Mouse (Mus musculus): Measurements from ENCODE around the gene Olfr115. TPM values are rescaled to one million over a fixed set of nuclear protein-coding genes. Genes with fewer than 3 reads are reported as not detected.

Gene Olfr115
- not detected for polyA plus RNA-seq (2014; fragmentation: Illumina TruSeq; extraction: RNeasy Lipid Tissue Mini Kit (QIAGEN cat#74804); ENCODE audit: low read depth, low replicate concordance)

DNA sequence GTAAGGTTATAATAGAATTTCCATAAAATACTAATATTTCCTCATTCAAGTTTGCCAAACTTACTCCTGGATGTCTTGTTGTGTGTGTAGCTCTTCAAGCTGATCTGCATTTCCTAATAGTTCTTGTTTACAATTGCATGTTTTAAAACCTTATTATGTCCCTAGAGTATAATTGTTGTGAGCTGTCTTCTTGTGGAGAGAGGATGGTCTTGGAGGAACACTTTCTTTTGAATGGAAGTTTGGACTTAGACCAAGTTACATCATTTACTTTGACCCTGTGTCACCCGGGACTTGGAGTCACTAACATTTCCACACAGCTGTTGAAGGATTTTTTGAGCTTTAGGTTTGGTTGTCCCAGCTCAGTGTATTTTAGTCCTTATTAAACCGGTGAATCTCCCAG, at the start of gene Olfr115, which contains the start of gene Olfr116:
Gene Olfr115 (minus strand): TSS at position 101 of the 400 bp plus-strand sequence.
Gene Olfr116 (minus strand): TSS at position 191 of the 400 bp plus-strand sequence.

DNA sequence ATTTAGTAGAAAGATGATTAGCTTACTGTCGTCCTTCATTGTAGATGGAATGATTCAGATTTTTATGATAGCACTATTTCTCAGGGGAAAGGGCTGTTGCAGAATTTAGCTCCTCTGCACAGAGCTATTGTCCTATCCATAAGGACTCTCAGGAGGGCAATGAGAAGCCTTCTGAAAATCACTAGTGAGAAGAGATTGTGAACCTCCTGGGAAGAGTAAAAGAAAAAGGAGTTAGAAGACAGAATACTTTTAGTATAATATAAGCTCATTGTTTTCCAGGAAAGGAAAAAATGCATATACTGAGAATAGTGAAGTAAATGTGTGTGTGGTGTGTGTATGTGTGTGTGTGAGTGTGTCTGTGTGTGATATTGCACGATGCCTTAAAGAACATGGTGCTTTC, 39.8 kb upstream of the Olfr115 start, which contains the start of gene Olfr118:
Gene Olfr118 (plus strand): TSS at position 301 of the 400 bp plus-strand sequence.

DNA sequence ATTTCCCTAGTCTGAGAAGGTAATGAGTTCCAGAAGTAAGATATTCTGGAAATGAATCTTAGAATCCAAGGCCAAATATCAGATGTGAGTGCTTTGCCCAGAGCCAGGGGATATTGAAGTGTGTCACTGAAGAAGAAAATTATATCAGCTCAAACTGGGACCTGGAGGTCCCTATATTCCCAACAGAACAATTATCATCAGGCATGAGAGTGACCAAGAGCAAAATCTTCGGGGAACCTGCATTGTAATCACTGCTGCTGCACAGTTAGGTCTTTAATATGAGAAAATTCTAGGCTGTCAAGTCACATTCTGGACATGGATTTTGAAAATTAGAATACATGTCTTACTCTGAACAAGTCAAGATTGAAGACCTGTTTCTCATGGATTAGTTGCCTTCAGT, 36.8 kb upstream of the Olfr115 start, which contains the start of gene Olfr117:
Gene Olfr117 (minus strand): TSS at position 101 of the 400 bp plus-strand sequence.

DNA sequence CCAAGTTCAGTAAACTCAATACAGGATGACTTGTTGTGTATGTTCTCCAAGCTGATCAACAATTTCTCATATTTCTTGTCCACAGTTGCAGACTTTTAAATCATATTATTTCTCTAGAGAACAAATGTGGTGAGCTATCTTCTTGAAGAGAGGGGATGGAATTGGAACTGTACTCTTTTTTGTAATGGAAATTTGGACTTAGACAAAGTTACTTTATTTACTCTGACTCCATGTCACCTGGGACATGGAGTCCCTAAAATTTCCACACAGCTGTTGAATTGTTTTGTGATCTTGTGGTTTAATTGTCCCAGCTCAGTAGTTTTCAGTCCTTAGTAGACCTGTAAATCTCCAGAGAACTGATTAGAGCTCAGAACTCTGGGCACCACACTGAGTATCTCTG, 34.3 kb downstream of the Olfr115 start, which contains the start of gene Olfr114:
Gene Olfr114 (minus strand): TSS at position 101 of the 400 bp plus-strand sequence.

DNA sequence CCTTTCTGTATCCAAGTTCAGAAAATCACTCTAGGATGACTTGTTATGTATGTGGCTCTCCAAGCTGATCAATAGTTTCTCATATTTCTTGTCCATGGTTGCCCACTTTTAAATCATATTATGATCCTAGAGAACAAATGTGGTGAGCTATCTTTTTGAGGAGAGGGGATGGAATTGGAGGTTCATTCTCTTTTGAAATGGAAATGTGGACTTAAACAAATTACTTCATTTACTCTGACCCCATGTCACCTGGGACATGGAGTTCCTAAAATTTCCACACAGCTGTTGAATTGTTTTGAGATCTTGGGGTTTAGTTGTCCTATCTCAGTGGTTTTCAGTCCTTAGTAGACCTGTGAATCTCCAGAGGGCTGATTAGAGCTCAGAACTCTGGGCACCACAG, 49.3 kb downstream of the Olfr115 start, which contains the start of gene Olfr113:
Gene Olfr113 (minus strand): TSS at position 101 of the 400 bp plus-strand sequence.

DNA sequence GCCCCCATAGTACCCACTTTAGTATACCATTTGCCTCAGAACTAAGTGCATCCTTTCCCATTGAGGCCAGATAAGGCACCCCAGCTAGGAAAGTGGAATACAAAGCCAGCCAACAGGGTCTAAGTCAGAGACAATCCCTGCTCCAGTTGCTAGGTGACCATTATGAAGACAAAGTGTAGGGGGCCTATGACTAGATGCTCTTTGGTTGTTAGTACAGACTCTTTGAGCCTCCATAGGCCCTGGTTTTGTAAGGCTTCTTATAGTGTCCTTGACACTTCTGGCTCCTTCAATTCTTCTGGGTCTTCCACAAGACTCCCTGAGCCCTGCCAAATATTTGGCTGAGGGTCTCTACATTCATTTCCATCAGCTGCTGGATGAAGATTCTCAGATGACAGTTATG, 57.6 kb downstream of the Olfr115 start, which contains the start of gene Olfr112:
Gene Olfr112 (minus strand): TSS at position 101 of the 400 bp plus-strand sequence.

Other genes with a start within 250 kb of the Olfr115 start
- not detected for gene Olfr105-ps, start 248.1 kb downstream of the Olfr115 start, polyA plus RNA-seq (2014; fragmentation: Illumina TruSeq; extraction: RNeasy Lipid Tissue Mini Kit (QIAGEN cat#74804); ENCODE audit: low read depth, low replicate concordance)
- not detected for gene Olfr106-ps, start 236.7 kb downstream of the Olfr115 start, polyA plus RNA-seq (2014; fragmentation: Illumina TruSeq; extraction: RNeasy Lipid Tissue Mini Kit (QIAGEN cat#74804); ENCODE audit: low read depth, low replicate concordance)
- gene Olfr107, start 227.9 kb downstream of the Olfr115 start, polyA plus RNA-seq (2014; fragmentation: Illumina TruSeq; extraction: RNeasy Lipid Tissue Mini Kit (QIAGEN cat#74804); ENCODE audit: low read depth, low replicate concordance): not detected
- gene Olfr108, start 181.6 kb downstream of the Olfr115 start, polyA plus RNA-seq (2014; fragmentation: Illumina TruSeq; extraction: RNeasy Lipid Tissue Mini Kit (QIAGEN cat#74804); ENCODE audit: low read depth, low replicate concordance): not detected
- gene Olfr109, start 168.2 kb downstream of the Olfr115 start, polyA plus RNA-seq (2014; fragmentation: Illumina TruSeq; extraction: RNeasy Lipid Tissue Mini Kit (QIAGEN cat#74804); ENCODE audit: low read depth, low replicate concordance): not detected
- gene H2-M2, start 143.6 kb downstream of the Olfr115 start, polyA plus RNA-seq (2014; fragmentation: Illumina TruSeq; extraction: RNeasy Lipid Tissue Mini Kit (QIAGEN cat#74804); ENCODE audit: low read depth, low replicate concordance): not detected
- gene Olfr110, start 134.6 kb downstream of the Olfr115 start, polyA plus RNA-seq (2014; fragmentation: Illumina TruSeq; extraction: RNeasy Lipid Tissue Mini Kit (QIAGEN cat#74804); ENCODE audit: low read depth, low replicate concordance): not detected
- gene Olfr111, start 119.1 kb downstream of the Olfr115 start, polyA plus RNA-seq (2014; fragmentation: Illumina TruSeq; extraction: RNeasy Lipid Tissue Mini Kit (QIAGEN cat#74804); ENCODE audit: low read depth, low replicate concordance): not detected
- 40.7 TPM for gene Olfr112, start 57.7 kb downstream of the Olfr115 start, polyA plus RNA-seq (2014; fragmentation: Illumina TruSeq; extraction: RNeasy Lipid Tissue Mini Kit (QIAGEN cat#74804); ENCODE audit: low read depth, low replicate concordance)
- not detected for gene Olfr113, start 49.4 kb downstream of the Olfr115 start, polyA plus RNA-seq (2014; fragmentation: Illumina TruSeq; extraction: RNeasy Lipid Tissue Mini Kit (QIAGEN cat#74804); ENCODE audit: low read depth, low replicate concordance)
- gene Olfr114, start 34.4 kb downstream of the Olfr115 start, polyA plus RNA-seq (2014; fragmentation: Illumina TruSeq; extraction: RNeasy Lipid Tissue Mini Kit (QIAGEN cat#74804); ENCODE audit: low read depth, low replicate concordance): not detected
- gene Olfr116, start 90 bp upstream of the Olfr115 start, polyA plus RNA-seq (2014; fragmentation: Illumina TruSeq; extraction: RNeasy Lipid Tissue Mini Kit (QIAGEN cat#74804); ENCODE audit: low read depth, low replicate concordance): not detected
- not detected for gene Olfr117, start 36.7 kb upstream of the Olfr115 start, polyA plus RNA-seq (2014; fragmentation: Illumina TruSeq; extraction: RNeasy Lipid Tissue Mini Kit (QIAGEN cat#74804); ENCODE audit: low read depth, low replicate concordance)
- not detected for gene Olfr118, start 39.9 kb upstream of the Olfr115 start, polyA plus RNA-seq (2014; fragmentation: Illumina TruSeq; extraction: RNeasy Lipid Tissue Mini Kit (QIAGEN cat#74804); ENCODE audit: low read depth, low replicate concordance)
- gene Olfr119, start 69.5 kb upstream of the Olfr115 start, polyA plus RNA-seq (2014; fragmentation: Illumina TruSeq; extraction: RNeasy Lipid Tissue Mini Kit (QIAGEN cat#74804); ENCODE audit: low read depth, low replicate concordance): not detected
- not detected for gene Olfr120, start 94.7 kb upstream of the Olfr115 start, polyA plus RNA-seq (2014; fragmentation: Illumina TruSeq; extraction: RNeasy Lipid Tissue Mini Kit (QIAGEN cat#74804); ENCODE audit: low read depth, low replicate concordance)
- gene Olfr121, start 121.7 kb upstream of the Olfr115 start, polyA plus RNA-seq (2014; fragmentation: Illumina TruSeq; extraction: RNeasy Lipid Tissue Mini Kit (QIAGEN cat#74804); ENCODE audit: low read depth, low replicate concordance): not detected
- gene Olfr122, start 141.5 kb upstream of the Olfr115 start, polyA plus RNA-seq (2014; fragmentation: Illumina TruSeq; extraction: RNeasy Lipid Tissue Mini Kit (QIAGEN cat#74804); ENCODE audit: low read depth, low replicate concordance): not detected
- gene Olfr123, start 166.4 kb upstream of the Olfr115 start, polyA plus RNA-seq (2014; fragmentation: Illumina TruSeq; extraction: RNeasy Lipid Tissue Mini Kit (QIAGEN cat#74804); ENCODE audit: low read depth, low replicate concordance): not detected
- not detected for gene Olfr124, start 172.8 kb upstream of the Olfr115 start, polyA plus RNA-seq (2014; fragmentation: Illumina TruSeq; extraction: RNeasy Lipid Tissue Mini Kit (QIAGEN cat#74804); ENCODE audit: low read depth, low replicate concordance)
- gene Olfr125, start 205.8 kb upstream of the Olfr115 start, polyA plus RNA-seq (2014; fragmentation: Illumina TruSeq; extraction: RNeasy Lipid Tissue Mini Kit (QIAGEN cat#74804); ENCODE audit: low read depth, low replicate concordance): not detected
- 1.5 TPM for gene Olfr126, start 220.4 kb upstream of the Olfr115 start, polyA plus RNA-seq (2014; fragmentation: Illumina TruSeq; extraction: RNeasy Lipid Tissue Mini Kit (QIAGEN cat#74804); ENCODE audit: low read depth, low replicate concordance)